Mouse (Mus musculus) CH12.LX (cell line): ENCODE data around the gene Ccdc130.

Experiments
- HCFC1 ChIP-seq: IDR thresholded peaks from 2 replicates; pipeline ENCODE4 v1.6.1; 2012; ENCODE audit warnings: low read depth, mild to moderate bottlenecking, inconsistent platforms, low read length, improper control_type of control experiment
- POLR2A ChIP-seq: IDR thresholded peaks from 2 replicates; pipeline ENCODE4 v1.6.1; 2011; ENCODE audit warnings: low read depth, mild to moderate bottlenecking, improper control_type of control experiment, low read length

DNA sequence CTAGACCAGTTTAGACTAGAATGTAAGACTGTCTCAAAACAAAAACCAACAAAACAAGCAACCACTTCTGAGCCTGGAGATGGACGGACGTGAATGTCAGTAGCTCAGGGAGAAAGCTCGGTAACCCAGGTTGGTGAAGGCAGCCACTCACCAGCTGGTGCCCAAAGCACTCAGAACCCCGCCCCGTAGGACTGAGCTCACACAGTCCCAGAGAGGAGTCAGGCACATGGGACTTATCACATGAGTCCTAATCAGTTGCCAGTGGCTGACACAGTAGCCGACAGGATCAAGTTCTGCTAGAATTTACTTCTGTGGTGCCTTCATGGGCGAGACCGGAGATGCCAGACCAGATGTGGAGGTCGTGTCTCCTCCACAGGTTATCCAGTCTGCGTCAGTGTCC is 10.6 kb upstream of the Ccdc130 start:
- TF ChIP-seq HCFC1, result no peak
- no peak for TF ChIP-seq POLR2A
